Mouse (Mus musculus): ENCODE data around the gene Teddm3. TPM values are rescaled to one million over a fixed set of nuclear protein-coding genes. Genes with fewer than 3 reads are reported as not detected.
"Not testable (repeated sequence)": the region's sequence is repeated elsewhere in the genome, so short reads cannot be mapped to it uniquely, and the experiment has no call there.

Gene Teddm3
- polyA plus RNA-seq (2014; fragmentation: Nextera tagmentation; extraction: Ambion mirVana) = not detected in 2 replicates

DNA sequence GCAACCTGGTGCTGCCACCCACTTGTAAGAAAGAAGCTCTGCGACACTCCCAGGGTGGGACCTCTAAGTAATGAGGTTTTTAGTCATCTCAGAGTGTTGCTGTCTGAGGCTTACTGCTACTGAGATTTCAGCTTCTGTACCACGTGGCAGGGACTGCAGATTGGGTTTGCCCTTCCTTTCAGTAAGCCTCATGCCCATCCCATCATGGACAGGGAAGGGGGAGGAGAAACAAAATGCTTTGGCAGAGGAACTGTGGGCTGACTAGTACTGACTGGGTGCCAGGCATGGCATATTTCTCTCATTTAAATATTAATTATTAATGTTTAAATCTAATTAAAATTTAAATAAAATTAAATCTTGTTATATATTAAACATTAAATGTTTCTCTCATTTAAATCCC, at the start of gene Teddm3:
Gene Teddm3 (minus strand): TSS at position 101 of the 400 bp plus-strand sequence.
- ATAC-seq (ENCODE audit: insufficient read depth); H3K27me3 ChIP-seq (ENCODE audit: insufficient read depth, low read length): not testable (repeated sequence)

DNA sequence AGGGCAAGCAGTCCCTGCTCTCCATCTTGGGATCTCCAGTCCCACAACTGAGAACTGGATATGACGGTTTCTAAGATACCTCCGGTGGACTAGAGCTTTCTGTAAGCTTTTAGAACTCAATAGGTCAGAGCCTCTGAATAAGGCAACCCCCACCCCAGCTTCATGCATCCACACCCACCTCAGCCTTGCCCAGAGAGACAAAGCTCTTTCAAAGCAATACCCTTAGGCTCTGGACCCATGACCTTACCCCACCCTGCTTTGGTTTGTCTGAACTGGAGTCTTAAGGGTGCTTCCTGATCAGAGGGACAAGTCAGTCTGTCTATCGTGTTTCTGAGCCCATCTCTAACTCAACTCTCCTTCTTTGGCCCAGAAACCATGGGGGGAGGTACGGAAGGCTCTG, 48.9 kb upstream of the Teddm3 start:
- WGBS = 72% methylated on average over 4 of the region's 4 CpGs
- no peaks in the 10 kb centered on the region for H3K9me3 ChIP-seq (ENCODE audit: low read depth, low read length)
- DNase-seq = no peak
- no peak overlapping the region for H3K4me2 ChIP-seq
- no peaks in the 10 kb centered on the region for H3K36me3 ChIP-seq (ENCODE audit: insufficient read depth)
- no peak for TF ChIP-seq CTCF (IDR thresholded peaks at IDR 0.05; ENCODE audit: low read depth)
- H3K27me3 ChIP-seq (ENCODE audit: insufficient read depth, low read length) = no peaks in the 10 kb centered on the region
- no peak overlapping the region for H3K4me3 ChIP-seq (ENCODE audit: low read depth, low read length)
- peaks cover 13% of the 10 kb centered on the region; the same call in 1 of the 2 replicates for H3K4me1 ChIP-seq (ENCODE audit: insufficient read depth)
- H3K9ac ChIP-seq = no peak overlapping the region
- no peak overlapping the region for H3K27ac ChIP-seq (ENCODE audit: low read depth)
- ATAC-seq (ENCODE audit: insufficient read depth) = no peak

More for the DNA sequence above, at the start of gene Teddm3:
- H3K36me3 ChIP-seq (ENCODE audit: insufficient read depth); H3K4me2 ChIP-seq; DNase-seq; H3K4me3 ChIP-seq (ENCODE audit: low read depth, low read length); H3K9me3 ChIP-seq (ENCODE audit: low read depth, low read length); H3K27ac ChIP-seq (ENCODE audit: low read depth); H3K9ac ChIP-seq; H3K4me1 ChIP-seq (ENCODE audit: insufficient read depth): not testable (repeated sequence)
- WGBS = no CpG with 5 or more reads among the region's 2 CpGs

DNA sequence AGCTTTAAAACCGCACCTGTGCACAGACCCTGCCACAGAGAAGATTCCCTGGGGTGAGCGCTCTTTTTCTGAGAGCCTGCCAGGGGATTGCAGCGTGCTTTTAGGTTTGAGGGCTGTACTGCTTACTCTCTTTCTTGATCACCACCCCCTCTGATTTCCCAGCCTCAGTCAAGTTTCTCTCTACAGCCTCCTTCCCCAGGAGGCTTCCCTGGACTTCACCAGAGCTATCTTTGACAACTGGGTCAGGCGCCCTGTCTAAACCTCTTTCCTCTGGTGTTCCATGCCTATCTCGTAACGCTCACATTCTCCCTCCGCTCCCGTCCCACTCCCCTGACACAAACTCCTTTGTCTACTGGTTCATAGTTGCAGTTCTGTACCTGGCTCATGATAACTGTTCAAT, 45.6 kb upstream of the Teddm3 start:
- Histone ChIP-seq H3K36me3 (ENCODE audit: insufficient read depth) (no peaks in the 10 kb centered on the region), H3K27ac (ENCODE audit: low read depth) (no peak overlapping the region), H3K9ac (no peak overlapping the region), H3K27me3 (ENCODE audit: insufficient read depth, low read length) (no peaks in the 10 kb centered on the region), H3K4me2 (no peak overlapping the region), H3K4me1 (ENCODE audit: insufficient read depth) (no peaks in the 10 kb centered on the region), H3K4me3 (ENCODE audit: low read depth, low read length) (no peak overlapping the region), H3K9me3 (ENCODE audit: low read depth, low read length) (no peaks in the 10 kb centered on the region)
- 59% methylated on average over 8 of the region's 8 CpGs for WGBS
- TF ChIP-seq CTCF (IDR thresholded peaks at IDR 0.05; ENCODE audit: low read depth) = no peak
- no peak for ATAC-seq (ENCODE audit: insufficient read depth)
- no peak for DNase-seq

GRCm38 (mm10) chr16:21198529-21198928, 44.7 kb upstream of the Teddm3 start:
- no peak overlapping the region for H3K4me3 ChIP-seq (ENCODE audit: low read depth, low read length)
- no peaks in the 10 kb centered on the region for H3K36me3 ChIP-seq (ENCODE audit: insufficient read depth)
- H3K27me3 ChIP-seq (ENCODE audit: insufficient read depth, low read length) = no peaks in the 10 kb centered on the region
- H3K27ac ChIP-seq (ENCODE audit: low read depth) = no peak overlapping the region
- H3K9ac ChIP-seq = no peak overlapping the region
- peak; percentile 68 for TF ChIP-seq CTCF (IDR thresholded peaks at IDR 0.05; ENCODE audit: low read depth)
- no peak for ATAC-seq (ENCODE audit: insufficient read depth)
- 5% methylated on average over 1 of the region's 1 CpGs for WGBS
- no peaks in the 10 kb centered on the region for H3K4me1 ChIP-seq (ENCODE audit: insufficient read depth)
- no peak overlapping the region for H3K4me2 ChIP-seq
- no peaks in the 10 kb centered on the region for H3K9me3 ChIP-seq (ENCODE audit: low read depth, low read length)
- DNase-seq = peak; percentile 48

GRCm38 (mm10) chr16:21198006-21198405, 44.2 kb upstream of the Teddm3 start:
- H3K9me3 ChIP-seq (ENCODE audit: low read depth, low read length) = no peaks in the 10 kb centered on the region
- no peak overlapping the region for H3K27ac ChIP-seq (ENCODE audit: low read depth)
- TF ChIP-seq CTCF (IDR thresholded peaks at IDR 0.05; ENCODE audit: low read depth) = no peak
- no peak overlapping the region for H3K4me3 ChIP-seq (ENCODE audit: low read depth, low read length)
- peaks cover 3% of the 10 kb centered on the region; the same call in 1 of the 2 replicates for H3K4me1 ChIP-seq (ENCODE audit: insufficient read depth)
- no peaks in the 10 kb centered on the region for H3K36me3 ChIP-seq (ENCODE audit: insufficient read depth)
- no peaks in the 10 kb centered on the region for H3K27me3 ChIP-seq (ENCODE audit: insufficient read depth, low read length)
- H3K9ac ChIP-seq = no peak overlapping the region
- DNase-seq = no peak
- 87% methylated on average over 7 of the region's 7 CpGs for WGBS
- no peak overlapping the region for H3K4me2 ChIP-seq
- no peak for ATAC-seq (ENCODE audit: insufficient read depth)

DNA sequence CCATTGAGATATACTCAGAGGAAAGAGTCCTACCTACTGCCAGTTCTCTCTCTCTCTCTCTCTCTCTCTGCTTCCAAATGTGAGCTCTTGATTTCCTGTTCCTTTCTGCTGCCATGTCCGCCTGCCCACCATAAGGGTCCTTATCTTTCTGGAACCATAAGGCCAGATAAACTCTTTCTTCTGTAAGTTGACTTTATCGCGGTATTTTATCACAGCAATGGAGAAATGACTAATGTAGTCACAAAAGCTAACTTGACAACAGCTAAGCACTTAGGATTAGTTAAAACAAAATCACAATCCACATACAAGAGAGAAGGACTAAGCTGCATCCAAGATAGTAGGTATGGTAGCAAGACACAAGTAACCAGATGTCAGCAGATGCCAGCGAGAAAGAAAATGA, 43.7 kb upstream of the Teddm3 start:
- no peak overlapping the region for H3K9ac ChIP-seq
- 70% methylated on average over 4 of the region's 4 CpGs for WGBS

DNA sequence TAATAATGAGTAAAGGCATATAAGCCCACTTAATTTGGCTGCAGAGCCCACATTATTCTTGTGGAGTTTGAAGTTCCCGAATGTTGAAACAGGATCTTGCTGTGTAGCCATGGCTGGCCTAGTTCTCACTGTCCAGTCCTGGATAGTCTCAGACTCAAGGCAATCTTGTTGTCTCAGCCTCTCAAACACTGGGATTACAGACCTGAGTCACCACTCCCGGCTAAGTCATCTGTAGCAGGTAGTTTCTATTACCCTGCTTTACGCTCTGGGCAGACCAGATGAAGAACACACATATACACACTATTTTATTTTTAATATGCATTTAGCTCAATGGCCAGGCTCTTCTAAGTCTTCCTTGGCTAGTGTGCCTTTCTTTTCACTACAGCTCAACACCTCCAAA, 42.8 kb upstream of the Teddm3 start:
- H3K36me3 ChIP-seq (ENCODE audit: insufficient read depth) = no peaks in the 10 kb centered on the region
- 80% methylated on average over 3 of the region's 3 CpGs for WGBS
- H3K27me3 ChIP-seq (ENCODE audit: insufficient read depth, low read length) = no peaks in the 10 kb centered on the region
- H3K4me2 ChIP-seq = no peak overlapping the region
- no peak overlapping the region for H3K9ac ChIP-seq
- no peak for DNase-seq
- no peaks in the 10 kb centered on the region for H3K9me3 ChIP-seq (ENCODE audit: low read depth, low read length)
- no peak overlapping the region for H3K4me3 ChIP-seq (ENCODE audit: low read depth, low read length)
- H3K4me1 ChIP-seq (ENCODE audit: insufficient read depth) = peaks cover 3% of the 10 kb centered on the region; the same call in 1 of the 2 replicates
- H3K27ac ChIP-seq (ENCODE audit: low read depth) = no peak overlapping the region
- ATAC-seq (ENCODE audit: insufficient read depth) = no peak
- no peak for TF ChIP-seq CTCF (IDR thresholded peaks at IDR 0.05; ENCODE audit: low read depth)

More for the DNA sequence above, 43.7 kb upstream of the Teddm3 start:
- H3K4me2 ChIP-seq = no peak overlapping the region
- DNase-seq (no peak), ATAC-seq (ENCODE audit: insufficient read depth) (no peak)
- H3K4me3 ChIP-seq (ENCODE audit: low read depth, low read length) = no peak overlapping the region
- peaks cover 3% of the 10 kb centered on the region; the same call in 1 of the 2 replicates for H3K4me1 ChIP-seq (ENCODE audit: insufficient read depth)
- H3K36me3 ChIP-seq (ENCODE audit: insufficient read depth) = no peaks in the 10 kb centered on the region
- H3K27ac ChIP-seq (ENCODE audit: low read depth) = no peak overlapping the region
- no peak for TF ChIP-seq CTCF (IDR thresholded peaks at IDR 0.05; ENCODE audit: low read depth)
- H3K27me3 ChIP-seq (ENCODE audit: insufficient read depth, low read length) = no peaks in the 10 kb centered on the region
- no peaks in the 10 kb centered on the region for H3K9me3 ChIP-seq (ENCODE audit: low read depth, low read length)
